Mouse (Mus musculus): ENCODE results near the gene Zfp618.
A peak's percentile ranks its signal among the peaks of the same experiment; 100 is the strongest.

Zfp618 gene

GRCm38 (mm10) chr4:63032581-63033006 lies 67.2 kb downstream of the Zfp618 start:
- DNase-seq (ENCODE audit: low spot score), result no peak

DNA sequence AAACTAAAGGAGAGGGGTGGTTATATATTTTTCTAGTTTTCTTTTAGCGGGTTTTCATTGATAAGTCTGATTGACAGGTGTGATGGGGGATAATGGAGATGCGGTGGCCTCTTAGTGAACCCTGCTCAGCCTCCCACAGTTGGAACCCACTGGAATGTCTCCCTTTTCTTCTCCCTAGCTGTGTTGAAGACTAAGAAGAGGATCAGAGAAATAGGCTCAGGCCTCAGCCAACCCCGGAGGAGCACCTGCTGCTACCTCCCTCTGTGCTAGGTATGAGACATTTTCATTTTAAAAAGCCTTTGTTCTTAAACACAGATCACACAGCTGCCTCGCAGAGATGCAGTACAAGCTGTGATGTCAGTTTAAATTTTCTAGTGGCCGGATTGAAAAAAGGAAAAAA lies 68.4 kb downstream of the Zfp618 start:
- DNase-seq (ENCODE audit: low spot score), result no peak

DNA sequence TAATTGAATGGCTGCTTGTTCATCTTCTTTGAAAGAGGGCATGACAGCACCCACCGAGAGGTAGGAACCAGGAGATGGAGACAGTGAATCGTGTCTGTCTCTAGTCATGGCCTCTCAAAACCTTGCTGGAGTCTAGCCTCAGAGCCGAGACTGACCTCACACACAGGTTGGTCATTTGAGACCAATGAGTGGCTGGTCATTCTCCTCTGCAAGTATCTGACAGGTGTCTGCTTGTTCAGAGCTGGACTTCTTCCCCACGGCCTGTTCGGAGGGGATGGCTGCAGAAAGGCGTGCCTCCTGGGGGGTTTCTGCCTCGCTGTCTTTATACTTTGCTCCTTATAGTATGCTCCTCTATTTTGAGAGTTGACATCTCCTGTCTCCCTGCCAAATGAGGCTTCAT lies 70.6 kb downstream of the Zfp618 start:
- no peak for DNase-seq (ENCODE audit: low spot score)

DNA sequence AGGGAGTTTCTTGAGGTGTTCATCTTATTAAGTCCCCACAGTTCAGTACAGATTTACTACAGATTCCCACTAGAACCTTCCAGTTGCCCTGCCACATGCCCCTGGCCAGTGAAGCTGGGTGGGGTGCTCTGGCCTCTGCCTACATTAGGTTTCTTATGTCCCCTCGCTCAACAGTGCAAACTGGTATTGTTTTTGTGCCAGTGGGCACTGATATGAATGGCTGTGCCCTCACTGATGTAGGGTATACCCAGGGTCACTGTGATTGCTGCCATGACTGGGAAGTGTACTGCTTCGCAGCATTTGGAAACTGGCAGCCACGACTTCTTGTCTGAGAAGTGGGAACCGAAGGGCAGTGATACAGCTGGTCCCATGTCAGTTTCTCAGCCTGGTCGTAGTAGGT lies 71.4 kb downstream of the Zfp618 start:
- DNase-seq (ENCODE audit: low spot score), result no peak

DNA sequence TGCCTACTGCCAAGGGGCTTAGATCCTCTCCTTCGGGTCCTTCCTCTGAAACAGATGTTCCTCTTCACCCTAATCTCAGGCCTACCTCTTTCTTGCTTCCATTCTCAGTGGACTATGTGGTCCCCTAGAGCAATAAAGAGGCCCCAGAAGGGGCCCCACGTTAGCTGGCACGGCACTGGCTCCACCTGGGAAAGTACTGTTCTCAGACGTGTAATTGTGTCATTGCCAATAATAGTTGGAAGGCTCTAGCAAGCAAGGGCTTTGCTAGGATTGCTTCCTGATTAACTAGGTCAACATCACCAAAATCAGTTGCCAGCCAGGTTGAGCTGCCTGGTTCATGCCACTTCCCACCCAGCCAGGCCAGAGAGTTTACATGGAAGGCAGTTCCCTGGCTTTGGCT lies 72.2 kb downstream of the Zfp618 start:
- DNase-seq (ENCODE audit: low spot score), result no peak

GRCm38 (mm10) chr4:63038265-63038664 lies 72.9 kb downstream of the Zfp618 start:
- DNase-seq (ENCODE audit: low spot score), result no peak

- peak; percentile 3 for DNase-seq (ENCODE audit: low spot score)
Measured at GRCm38 (mm10) chr4:63038937-63039336, 73.6 kb downstream of the Zfp618 start.

DNA sequence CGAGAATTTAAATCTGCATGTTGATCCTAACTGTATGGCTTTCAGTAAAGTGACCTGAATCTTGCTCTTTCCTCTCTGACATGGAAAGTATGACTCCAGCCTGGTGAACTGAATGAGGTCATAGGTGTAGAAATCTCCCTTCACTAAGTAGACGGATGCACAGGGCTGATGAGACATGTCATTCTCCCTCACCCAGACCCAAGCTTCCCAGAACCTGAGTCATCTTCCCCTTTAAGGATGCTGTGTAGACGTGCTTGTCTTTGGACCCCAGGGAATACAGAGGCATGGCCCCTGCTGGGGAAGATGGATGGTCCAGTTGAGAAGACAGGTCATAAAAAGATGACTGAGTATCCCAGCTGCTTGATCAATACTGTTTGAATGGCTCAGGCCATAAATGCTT lies 83.2 kb downstream of the Zfp618 start:
- DNase-seq (ENCODE audit: low spot score), result no peak

- no peak for DNase-seq (ENCODE audit: low spot score)
Measured at GRCm38 (mm10) chr4:63049596-63050318, 84.4 kb downstream of the Zfp618 start.

DNA sequence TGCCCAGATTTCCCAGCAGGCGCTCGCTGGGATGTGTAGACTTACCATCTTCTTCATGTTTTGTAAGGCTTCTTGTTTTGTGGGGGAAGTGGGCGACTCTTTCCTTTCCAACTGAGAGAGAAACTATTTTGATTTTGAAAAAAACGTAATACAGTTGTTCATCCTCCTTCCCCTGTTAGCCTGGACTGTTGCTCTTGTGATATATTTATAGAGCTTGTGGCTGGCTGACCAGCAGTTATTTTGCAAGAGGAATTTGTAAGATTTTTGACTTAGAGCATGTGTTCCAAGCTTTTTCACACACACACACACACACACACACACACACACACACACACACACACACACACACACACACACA lies 84.9 kb downstream of the Zfp618 start:
- no peak for DNase-seq (ENCODE audit: low spot score)

GRCm38 (mm10) chr4:63050949-63051348 lies 85.6 kb downstream of the Zfp618 start:
- no peak for DNase-seq (ENCODE audit: low spot score)

DNA sequence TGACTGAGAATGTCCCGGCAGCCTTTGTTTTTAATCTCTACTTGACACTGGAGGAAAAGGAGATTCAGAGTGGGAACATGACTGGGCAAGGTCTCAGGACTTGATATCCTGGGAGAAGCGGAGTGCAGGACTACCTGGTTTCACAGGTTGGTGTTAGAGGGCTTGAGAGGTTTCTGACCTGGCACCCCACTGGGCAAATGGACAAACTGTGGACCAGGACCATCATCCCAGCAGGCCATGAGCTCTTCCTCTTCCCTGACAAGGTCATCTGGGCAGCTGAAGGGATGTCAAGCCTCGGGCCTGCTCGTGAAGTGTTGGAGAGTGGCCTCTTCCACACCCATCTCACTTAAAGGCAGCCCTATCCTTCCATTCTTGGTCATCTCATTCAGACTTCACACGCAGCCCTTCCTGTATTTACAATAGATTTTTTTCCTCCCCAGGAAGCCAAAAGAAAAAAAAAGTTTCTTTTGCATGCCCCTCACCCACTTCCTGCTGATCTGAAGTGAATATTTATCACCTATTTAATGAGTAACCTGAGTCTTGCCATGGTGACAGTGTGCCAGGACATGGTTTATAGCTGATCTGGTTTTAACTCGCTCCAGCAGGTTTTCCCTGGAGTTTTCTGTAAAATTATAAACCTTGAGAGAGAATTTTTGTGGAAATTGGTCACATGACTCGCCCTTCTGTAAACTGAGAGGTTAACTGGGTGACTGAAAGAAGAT lies 86.7 kb downstream of the Zfp618 start:
- no peak for DNase-seq (ENCODE audit: low spot score)

- no peak for DNase-seq (ENCODE audit: low spot score)
Measured at GRCm38 (mm10) chr4:63052662-63053033, 87.3 kb downstream of the Zfp618 start.

GRCm38 (mm10) chr4:63055216-63055745 lies 89.9 kb downstream of the Zfp618 start:
- DNase-seq (ENCODE audit: low spot score), result no peak

DNA sequence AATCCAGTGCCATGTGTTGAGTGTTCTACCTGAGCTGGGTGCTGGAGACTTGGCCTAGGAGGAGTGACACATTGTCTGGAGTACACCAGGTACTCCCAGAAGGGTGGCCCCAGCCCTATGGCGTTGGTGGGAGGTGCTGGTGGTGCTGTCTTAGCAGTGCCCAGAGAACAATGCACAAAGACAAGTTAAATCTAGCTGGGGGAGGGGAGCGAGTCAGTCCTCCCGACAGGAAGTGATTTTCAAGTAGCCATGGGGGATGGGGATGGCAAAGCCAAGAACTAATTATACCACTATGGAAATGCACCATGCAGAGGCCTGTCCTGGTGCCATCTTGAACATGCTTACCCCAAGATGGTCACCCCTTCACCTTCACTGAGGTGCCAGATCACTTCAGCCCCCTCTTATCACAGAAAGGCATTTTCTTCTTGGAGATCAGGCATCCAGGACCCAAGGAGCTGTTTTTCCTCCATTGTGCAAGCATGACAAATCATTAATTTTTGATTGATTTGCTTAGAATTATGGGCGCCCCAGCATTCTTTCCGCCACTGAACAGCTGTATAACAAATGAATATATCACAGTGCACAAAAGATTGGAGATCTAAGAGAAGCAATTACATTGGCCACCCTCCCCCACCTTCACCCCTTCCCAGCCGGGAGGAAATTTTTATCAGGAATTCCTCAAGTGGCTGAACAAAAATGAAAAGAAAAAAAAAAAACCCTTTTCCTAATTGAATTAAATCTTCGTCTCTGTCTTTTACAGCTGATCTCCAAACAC lies 91.5 kb downstream of the Zfp618 start:
- no peak for DNase-seq (ENCODE audit: low spot score)

- DNase-seq (ENCODE audit: low spot score), result no peak
Measured at GRCm38 (mm10) chr4:63057581-63057980, 92.2 kb downstream of the Zfp618 start.

- DNase-seq (ENCODE audit: low spot score), result no peak
Measured at GRCm38 (mm10) chr4:63058686-63059085, 93.3 kb downstream of the Zfp618 start.

DNA sequence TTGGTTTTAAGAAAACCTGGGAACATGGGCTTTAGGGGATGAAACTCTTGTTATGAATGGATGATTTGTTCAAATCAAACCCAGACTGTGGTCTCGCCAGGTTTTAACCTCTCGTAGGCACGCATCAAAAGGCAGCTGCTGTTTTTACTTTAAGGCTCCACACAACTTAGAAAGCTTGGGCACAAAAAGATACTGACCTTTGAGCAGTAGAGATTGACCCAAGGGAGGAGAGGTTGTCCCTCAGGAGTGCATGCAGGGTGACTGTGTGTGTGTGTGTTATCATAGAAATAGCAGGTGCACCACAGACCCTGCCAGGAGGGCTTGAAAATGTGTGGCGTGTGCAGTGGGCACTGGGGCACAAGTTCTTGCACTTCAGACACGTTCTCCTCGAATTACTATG lies 95.0 kb downstream of the Zfp618 start:
- DNase-seq (ENCODE audit: low spot score), result no peak

DNA sequence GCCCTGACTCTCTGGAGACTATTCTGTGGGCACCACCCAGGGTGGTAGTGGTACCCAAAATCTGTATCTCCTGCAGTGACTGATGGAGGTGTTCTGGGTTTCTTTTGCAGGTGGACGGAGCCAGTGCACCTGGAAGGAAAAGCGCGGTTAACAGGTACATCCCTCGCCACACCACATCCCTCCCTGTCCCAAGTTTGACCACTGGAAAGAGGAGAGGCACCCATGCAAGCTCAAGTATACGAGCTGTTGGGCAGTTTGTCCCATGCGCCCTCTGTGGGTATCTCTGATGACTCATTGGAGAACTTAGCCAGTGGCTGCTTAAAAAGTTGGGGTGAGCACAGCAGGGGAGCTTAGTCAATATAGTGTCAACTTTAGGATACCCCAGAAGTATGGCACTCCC lies 96.0 kb downstream of the Zfp618 start:
- no peak for DNase-seq (ENCODE audit: low spot score)

- DNase-seq (ENCODE audit: low spot score), result no peak
Measured at GRCm38 (mm10) chr4:63063360-63063759, 98.0 kb downstream of the Zfp618 start.

DNA sequence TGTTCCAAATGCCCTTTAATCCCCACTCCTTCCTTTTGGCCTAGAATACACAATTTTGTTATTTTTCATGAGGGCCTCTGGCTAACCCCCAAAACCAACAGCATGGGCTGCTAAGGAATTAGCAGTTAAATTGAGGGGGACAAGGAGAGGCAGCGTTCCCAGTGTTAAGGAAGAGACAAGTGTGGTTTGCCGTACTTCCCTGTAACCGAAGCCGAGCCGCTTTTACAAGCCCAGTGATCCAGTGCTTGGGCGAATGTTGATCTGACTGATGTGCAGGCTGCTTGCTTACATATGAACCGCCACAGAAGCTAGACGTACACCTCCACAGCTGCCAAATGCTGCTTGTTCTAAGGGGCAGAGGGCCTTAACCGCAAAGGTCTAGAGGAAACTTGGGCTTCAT lies 99.5 kb downstream of the Zfp618 start:
- no peak for DNase-seq (ENCODE audit: low spot score)

GRCm38 (mm10) chr4:63066796-63067195 lies 101.4 kb downstream of the Zfp618 start:
- no peak for DNase-seq (ENCODE audit: low spot score)

- DNase-seq (ENCODE audit: low spot score), result no peak
Measured at GRCm38 (mm10) chr4:63067822-63068221, 102.4 kb downstream of the Zfp618 start.

Data from testis, postnatal 14 days (tissue).